Mouse (Mus musculus) mouse embryonic stem cell (cell line): ENCODE data around the gene Acsf3.

ENCODE experiments used
- in situ Hi-C, 2 experiments: fragments of 300-500 bp; cut with MboI; formaldehyde crosslinking; loops; 1 replicate in 1 of 2; 3 replicates in 1 of 2; pipeline ENCODE4 v1.14.3; 2019 to 2020; ENCODE audit warnings: low sequenced_read_pairs in 2 of 2, low pct_unique_long_range_greater_than_20kb in 1 of 2, mixed read lengths in 1 of 2; ENCODE audit not compliant: unreplicated experiment in 1 of 2

Acsf3 gene

GRCm38 (mm10) chr8:122830349-122831061 is 55.2 kb downstream of the Acsf3 start:
- in situ Hi-C loops, result loop anchor here in 1 of 2 experiments (10.0 kb wide), 1 partner anchor 364 kb away; no protein-coding TSS in a partner anchor

- in situ Hi-C loops, result loop anchor here in 1 of 2 experiments (10.0 kb wide), 1 partner anchor 360 kb away; no protein-coding TSS in a partner anchor
Observed at GRCm38 (mm10) chr8:122834416-122834815, 59.1 kb downstream of the Acsf3 start.

GRCm38 (mm10) chr8:122834971-122835370 is 59.7 kb downstream of the Acsf3 start:
- in situ Hi-C loops, result loop anchor here in 1 of 2 experiments (10.0 kb wide), 1 partner anchor 360 kb away; no protein-coding TSS in a partner anchor

- in situ Hi-C loops, result loop anchor here in 1 of 2 experiments (10.0 kb wide), 1 partner anchor 359 kb away; no protein-coding TSS in a partner anchor
Observed at GRCm38 (mm10) chr8:122836199-122836598, 60.9 kb downstream of the Acsf3 start.

GRCm38 (mm10) chr8:122836696-122837095 is 61.4 kb downstream of the Acsf3 start:
- in situ Hi-C loops, result loop anchor here in 1 of 2 experiments (10.0 kb wide), 1 partner anchor 358 kb away; no protein-coding TSS in a partner anchor

- in situ Hi-C loops, result no loop called here
Observed at GRCm38 (mm10) chr8:122844161-122844560, 68.9 kb downstream of the Acsf3 start.

- in situ Hi-C loops, result no loop called here
Observed at GRCm38 (mm10) chr8:122845662-122846061, 70.4 kb downstream of the Acsf3 start.

- in situ Hi-C loops, result no loop called here
Observed at GRCm38 (mm10) chr8:122847829-122848561, 72.7 kb downstream of the Acsf3 start, which contains the start of gene Cdh15. Gene Cdh15, plus strand, starts transcription at chr8:122847966.

GRCm38 (mm10) chr8:122849152-122849910 is 74.0 kb downstream of the Acsf3 start:
- in situ Hi-C loops, result no loop called here

- in situ Hi-C loops, result no loop called here
Observed at GRCm38 (mm10) chr8:122850641-122851240, 75.5 kb downstream of the Acsf3 start.

- in situ Hi-C loops, result no loop called here
Observed at GRCm38 (mm10) chr8:122851692-122852545, 76.6 kb downstream of the Acsf3 start.

- in situ Hi-C loops, result no loop called here
Observed at GRCm38 (mm10) chr8:122852546-122852905, 77.2 kb downstream of the Acsf3 start.

GRCm38 (mm10) chr8:122853340-122853771 is 78.1 kb downstream of the Acsf3 start:
- in situ Hi-C loops, result no loop called here

- in situ Hi-C loops, result no loop called here
Observed at GRCm38 (mm10) chr8:122854388-122854787, 79.1 kb downstream of the Acsf3 start.

- in situ Hi-C loops, result no loop called here
Observed at GRCm38 (mm10) chr8:122855123-122855522, 79.8 kb downstream of the Acsf3 start.

GRCm38 (mm10) chr8:122856288-122856687 is 81.0 kb downstream of the Acsf3 start:
- in situ Hi-C loops, result no loop called here

GRCm38 (mm10) chr8:122859843-122860242 is 84.6 kb downstream of the Acsf3 start:
- in situ Hi-C loops, result no loop called here
